Mouse (Mus musculus) megakaryocyte, embryonic 14.5 days (primary cell): ENCODE measurements at regions not wholly inside any gene's neighbourhood (a gene's known extent, or its start where the extent isn't known, plus 50 kb on each side); places are given as distances from the start of the nearest gene placed in this dataset.

Experiments
- FLI1 ChIP-seq: IDR thresholded peaks from 2 replicates; pipeline ENCODE4 v1.6.1; 2012; ENCODE audit warnings: low read length, inconsistent platforms, mixed read lengths
- GATA1 ChIP-seq: IDR thresholded peaks from 3 replicates; pipeline ENCODE4 v1.6.1; 2012; ENCODE audit warnings: mixed read lengths, low read length, inconsistent platforms, borderline replicate concordance

DNA sequence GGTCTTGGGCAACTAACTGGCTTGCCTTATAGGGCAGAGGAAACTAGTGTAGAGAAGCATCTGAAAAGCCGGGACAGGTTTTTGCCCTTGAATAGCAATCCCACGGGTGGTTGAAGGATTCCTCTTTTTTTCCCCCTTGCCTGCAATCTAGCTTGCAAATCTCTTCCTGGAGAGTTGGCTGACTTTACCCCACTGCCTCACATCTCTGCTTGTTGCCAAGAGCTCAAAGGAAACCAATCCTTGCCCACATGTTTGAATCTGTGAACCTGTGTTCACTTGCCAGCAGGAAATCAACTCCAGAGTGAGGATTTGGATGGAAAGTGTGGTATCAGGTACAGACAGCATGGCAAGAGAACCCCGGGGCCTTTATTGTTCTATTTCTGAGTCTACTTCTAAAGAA is 217.2 kb upstream of the Adcy2 start:
- TF ChIP-seq GATA1: no peak
- no peak for TF ChIP-seq FLI1
